Mouse (Mus musculus): ENCODE measurements around the gene Smyd1.
"Not testable (repeated sequence)": the region's sequence is repeated elsewhere in the genome, so short reads cannot be mapped to it uniquely, and the experiment has no call there.

Smyd1 gene

DNA sequence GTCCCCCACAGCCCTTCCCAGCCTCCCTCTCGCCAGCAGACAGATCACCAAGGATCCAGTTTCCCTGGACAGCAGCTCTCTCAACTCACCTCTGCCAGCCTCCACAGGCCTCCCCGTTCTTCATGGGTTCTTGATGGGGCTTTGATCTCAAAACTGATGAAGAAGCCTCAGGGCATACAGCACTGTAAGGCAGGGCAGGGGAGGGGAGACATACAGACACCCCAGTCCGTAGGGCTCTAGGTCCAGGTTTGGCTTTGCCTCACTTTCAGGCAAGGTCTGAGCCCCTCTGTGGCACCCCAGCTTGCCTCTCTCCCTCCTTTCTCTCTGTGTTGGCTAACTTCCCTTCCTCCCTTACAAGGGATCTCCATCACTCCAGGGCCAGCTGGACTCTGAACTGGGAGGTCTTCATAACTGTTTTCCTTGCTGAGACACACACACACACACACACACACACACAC is at the start of gene Smyd1:
TSS of gene Smyd1 (minus strand) at position 408 of the 458 bp plus-strand sequence.
- DNase-seq (ENCODE audit: low read depth): no peak

DNA sequence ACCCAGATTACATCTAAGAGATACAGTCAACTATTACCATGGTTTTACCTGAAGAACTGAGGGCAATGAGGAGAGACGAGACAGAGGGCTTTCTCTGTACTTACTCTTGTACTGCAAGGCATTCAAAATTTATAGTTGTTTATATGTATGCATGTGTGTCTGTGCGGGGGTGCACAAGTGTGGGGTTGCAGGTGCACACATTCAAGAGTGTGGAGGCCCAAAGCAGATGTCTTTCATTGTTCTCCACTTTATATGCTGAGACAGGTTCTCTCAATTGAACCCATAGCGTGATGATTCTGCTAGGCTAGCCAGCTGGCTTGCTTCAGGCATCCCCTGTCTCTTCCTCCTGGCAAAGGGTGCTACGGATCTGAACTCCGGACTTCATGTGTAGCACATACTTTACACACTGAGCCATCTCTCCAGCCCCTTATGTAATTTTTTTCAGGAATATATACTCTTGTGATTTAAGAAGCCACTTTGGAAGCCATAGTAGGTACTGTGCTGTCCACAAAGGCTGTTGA is 49.1 kb upstream of the Smyd1 start:
- no peak for DNase-seq (ENCODE audit: low read depth)

DNA sequence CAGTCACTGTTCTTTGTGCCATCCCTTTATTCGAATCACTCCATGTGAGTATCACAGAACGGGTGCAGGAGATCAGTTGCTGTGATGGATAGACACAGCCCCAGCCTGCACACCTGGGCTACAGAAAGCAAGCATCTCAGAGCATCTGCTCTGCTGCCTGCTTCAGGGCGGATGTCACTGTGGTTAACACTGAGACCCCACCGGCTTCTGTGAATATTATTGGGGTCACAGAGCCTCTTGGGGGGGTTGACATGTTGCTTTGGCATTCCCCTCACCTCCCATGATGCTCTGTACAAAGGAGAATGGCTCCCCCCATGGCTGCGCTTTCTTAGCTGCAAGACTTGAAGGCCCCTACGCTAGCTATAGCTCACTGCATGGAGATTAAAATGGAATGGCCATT is 47.4 kb upstream of the Smyd1 start:
- DNase-seq (ENCODE audit: low read depth): no peak

DNA sequence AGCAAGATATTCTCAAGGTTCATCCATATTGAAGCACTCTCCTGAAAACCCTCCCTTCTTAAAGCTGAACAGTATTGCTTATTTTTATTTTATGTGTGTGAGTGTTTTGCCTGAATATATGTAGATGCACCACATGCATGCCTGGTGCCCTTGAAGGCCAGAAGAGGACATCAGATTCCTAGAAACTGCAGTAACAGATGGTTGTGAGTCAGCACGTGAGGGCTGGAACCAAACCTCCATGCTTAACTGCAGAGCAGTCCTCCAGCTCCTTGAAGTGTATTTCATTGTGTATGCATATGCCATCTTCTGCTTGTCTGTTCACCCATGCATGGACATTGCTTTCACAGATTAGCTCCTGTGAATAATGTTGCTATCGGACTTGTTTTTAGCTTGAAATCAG is 42.0 kb upstream of the Smyd1 start:
- DNase-seq (ENCODE audit: low read depth): no peak

DNA sequence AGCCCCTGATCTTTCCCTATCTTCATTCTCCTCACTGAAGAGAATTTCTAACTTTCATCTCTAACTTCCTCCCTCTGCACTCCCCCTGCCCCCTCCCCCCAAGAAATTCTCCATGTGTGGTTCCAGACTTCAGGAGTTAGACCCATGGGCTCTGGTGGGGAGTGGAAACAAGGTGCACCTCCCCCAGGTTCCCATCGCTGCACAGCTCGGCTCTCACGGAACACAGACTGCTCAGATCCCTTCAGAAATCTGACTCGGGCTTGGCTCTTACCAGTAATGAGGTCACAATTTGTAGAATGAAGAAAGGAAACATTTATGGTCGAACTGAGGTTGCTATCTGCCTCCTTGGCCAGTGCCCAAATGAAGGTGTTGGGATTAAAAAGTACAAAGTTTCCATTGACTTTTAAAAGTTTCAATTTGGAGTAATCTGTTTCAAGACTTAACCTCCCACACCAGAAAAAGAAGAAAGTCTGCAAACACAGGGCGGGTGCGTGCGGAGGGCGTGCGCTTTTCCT is 39.2 kb upstream of the Smyd1 start:
- no peak for DNase-seq (ENCODE audit: low read depth)

DNA sequence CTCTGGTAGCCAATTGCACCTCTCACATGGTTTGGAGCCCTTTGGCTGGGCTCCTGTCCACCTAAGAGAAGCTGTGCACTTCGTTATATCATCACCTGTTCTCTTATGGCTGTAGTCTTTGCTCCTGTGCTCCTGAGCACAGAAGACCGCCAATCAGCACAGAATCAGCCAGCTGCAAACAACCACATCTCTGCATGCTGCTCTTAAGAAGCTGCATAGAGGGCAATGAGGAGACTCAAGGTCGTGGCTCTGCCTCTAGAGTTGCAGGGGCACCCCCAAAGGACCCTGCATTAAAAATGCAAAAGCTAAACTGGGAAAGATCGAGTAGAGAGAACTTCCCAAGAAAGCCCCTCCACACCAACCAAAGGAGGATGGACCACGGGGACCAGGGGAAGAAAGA is 38.7 kb upstream of the Smyd1 start:
- DNase-seq (ENCODE audit: low read depth): no peak

DNA sequence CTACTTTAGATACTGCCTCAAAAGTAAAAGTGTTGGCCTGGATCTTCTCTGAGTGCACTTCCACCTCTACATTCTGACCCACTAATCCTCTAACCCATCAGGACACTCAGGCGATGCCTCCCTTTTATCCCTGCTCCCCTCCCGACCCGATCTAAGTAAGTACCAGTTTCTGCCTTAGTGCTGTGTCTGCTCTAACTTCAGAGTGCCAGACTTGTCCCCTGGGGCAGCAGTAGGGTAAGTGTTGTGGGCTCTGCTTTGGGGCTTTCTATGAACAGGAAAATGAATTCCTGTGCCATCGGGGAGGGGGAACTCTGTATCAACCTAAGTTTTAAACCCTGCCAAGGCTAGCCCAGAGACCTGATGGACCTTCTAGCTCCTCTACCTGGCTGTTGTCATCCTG is 38.2 kb upstream of the Smyd1 start:
- no peak for DNase-seq (ENCODE audit: low read depth)

DNA sequence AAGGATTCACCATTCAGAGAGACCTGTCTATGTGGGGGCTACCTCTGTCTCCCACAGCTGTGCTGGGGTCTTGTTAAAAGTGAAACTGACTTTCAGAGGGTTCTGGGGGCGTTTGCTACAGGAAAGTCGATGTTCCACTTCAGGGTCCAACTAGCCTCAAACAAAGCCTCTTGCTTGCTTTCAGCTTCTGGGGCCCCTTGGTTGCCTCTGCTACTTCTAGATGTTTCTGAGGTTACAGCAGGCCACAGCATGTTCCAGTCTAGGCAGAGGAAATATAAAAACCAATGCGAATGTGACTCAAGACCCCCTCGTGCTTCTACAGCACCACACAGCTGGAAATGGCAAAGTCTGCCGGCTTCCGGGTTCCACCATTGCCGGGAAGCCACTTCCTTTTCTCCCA is 35.5 kb upstream of the Smyd1 start:
- no peak for DNase-seq (ENCODE audit: low read depth)

DNA sequence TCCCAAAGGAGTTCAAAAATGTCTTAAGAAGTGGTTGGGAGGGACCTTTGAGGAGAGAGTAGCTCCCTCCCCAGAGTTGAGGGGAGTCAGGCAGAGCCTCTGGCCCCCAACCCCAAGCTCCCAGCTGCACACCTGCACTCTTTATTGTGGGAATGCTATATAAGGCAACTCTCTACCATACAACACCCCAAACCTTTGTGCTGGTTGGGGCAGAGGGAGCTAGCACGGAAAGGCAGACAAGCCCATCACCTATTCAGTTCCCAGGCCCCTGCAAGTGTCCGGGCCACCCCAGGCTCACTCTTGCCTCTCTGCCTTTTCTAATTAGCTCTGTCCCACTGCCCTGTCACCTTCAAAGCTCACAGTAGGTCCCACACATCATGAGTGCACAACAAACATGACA is 31.7 kb upstream of the Smyd1 start:
- DNase-seq (ENCODE audit: low read depth): no peak

DNA sequence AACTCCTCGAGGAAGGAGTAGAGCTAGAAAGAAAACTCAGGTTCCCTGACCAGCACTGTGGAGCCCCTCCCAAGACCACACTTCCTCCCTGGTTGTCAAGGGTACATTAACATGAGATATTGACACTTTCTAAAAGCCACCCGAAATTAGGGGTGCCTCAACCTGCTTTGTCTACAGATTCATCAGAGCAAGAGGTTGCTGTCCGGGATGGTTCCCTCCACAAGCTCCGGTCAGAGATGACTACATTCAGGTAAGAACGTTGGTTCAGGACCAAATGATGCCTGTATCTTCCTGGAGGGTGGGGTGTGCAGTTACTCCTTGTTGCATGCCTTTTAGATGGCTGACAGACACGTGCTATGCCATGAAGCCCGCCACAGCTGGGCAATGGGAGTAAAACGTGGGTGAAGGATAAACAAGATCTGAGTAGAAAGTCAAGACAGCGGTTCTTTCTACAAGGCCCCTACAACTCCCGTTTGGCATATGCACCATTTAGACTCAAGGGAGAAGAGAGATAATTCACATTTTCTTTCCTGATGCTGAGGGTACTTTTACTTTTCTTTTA is 30.9 kb upstream of the Smyd1 start:
- DNase-seq (ENCODE audit: low read depth): no peak

DNA sequence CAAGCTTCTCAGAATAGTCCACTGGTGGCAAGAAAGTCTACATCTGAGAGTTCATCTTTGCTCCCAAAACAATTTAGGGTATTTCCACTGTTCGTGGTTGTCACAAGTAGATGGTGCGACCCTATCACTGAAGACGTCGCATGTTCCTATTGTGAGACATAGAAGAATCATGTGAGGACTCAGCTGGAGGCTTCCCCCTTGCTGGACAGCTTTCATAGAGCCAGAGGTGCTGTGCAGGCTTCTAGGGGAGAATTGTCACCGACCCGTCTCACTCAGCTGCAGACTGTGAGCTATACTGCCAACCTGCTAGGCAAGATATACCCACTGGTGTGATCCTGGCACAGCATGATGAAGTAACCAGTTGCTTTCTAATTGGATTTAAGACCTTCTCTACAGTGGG is 30.2 kb upstream of the Smyd1 start:
- DNase-seq (ENCODE audit: low read depth): no peak

DNA sequence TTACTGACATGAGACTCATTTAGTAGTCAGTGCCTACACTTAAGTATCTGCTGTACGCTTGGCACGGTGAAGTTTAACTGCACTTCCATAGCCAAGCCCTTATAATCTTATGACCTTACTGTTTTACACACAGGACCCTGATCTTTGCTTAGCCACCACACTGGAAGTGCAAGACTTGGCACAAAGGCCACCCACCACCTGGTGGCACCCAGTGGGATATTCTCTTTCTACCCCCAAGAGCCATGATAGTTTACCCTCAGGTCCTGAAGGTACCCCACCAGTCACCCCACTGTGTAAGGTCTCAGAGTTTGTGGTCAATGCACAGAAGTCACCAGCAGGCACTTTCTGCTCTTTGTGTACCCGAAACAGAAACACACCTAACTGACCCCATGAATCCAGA is 29.2 kb upstream of the Smyd1 start:
- no peak for DNase-seq (ENCODE audit: low read depth)

DNA sequence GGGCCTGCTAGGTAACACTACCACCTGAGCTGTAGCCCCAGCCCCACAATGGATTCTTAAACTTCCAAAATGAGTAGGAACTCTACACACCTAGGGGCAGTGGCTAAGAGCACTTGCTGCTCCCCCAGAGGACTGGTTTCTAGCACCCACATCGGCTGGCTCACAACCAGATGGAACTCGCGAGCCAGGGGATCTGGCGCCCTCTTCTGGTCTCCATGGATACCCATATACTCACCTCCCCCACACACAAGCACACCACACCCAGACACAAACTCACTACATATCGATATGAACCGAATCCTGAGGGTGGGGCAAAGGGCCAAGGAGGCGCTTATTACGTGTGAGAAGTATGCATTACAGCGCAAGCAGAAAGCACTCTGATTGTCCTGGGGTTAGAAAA is 26.0 kb upstream of the Smyd1 start:
- DNase-seq (ENCODE audit: low read depth): no peak

DNA sequence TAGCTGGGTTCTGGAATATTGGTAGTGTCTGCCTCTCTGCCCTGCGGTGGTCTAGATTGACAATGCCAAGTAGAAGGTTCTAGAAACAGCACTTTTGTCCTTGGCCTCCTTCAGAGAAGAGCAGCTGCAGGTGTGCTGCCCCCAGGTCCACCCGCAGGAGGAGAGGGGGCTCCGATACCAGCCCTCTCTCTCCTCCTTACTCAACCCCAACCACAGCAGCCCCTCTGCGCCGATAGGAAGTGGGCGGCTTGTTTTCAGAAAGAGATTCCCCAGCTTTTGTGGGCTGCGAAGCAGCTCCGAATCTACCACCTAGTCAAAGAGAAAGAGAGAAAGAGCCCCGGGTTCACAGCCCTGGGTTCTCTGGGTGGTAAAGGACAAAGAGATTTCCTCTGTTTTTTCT is 19.1 kb upstream of the Smyd1 start:
- DNase-seq (ENCODE audit: low read depth): no peak

DNA sequence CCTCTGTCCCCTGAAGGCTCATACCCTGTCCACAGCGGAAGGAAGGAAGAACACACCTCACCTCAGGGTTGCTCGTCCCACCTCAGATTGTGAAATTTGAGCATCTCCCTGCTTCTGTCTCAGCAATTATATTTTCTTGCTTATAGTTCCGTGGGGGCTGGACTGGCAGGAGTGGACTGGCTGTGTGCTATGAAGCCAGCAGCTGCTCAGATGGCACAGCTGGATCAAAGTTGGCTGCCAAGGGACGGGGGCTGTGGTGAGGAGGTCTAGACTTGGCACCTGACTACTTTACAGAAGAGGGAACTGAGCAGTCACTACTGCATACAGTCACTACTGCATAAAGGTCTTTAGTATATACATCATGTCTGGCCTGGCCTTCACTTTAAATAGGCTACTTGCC is 17.3 kb upstream of the Smyd1 start:
- DNase-seq (ENCODE audit: low read depth): no peak

DNA sequence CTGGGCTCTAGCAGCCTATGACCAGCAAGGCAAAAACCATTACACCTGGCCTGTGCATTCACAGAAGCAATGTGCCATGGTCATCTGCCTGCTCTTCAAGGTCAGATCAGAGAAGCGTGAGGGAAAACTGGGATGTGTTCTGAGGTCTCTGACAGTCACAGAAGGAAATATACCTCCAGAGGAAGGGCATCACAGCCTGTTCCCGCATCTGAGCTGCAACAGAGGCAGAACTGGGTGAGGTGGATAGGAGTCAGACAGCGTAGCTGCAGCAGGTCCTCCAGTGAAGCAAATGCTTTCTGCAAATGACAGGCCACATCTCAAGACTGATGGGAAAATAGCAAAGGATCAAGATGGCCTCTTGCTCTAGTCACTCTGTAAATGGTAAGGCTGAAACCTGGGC is 16.9 kb upstream of the Smyd1 start:
- no peak for DNase-seq (ENCODE audit: low read depth)

DNA sequence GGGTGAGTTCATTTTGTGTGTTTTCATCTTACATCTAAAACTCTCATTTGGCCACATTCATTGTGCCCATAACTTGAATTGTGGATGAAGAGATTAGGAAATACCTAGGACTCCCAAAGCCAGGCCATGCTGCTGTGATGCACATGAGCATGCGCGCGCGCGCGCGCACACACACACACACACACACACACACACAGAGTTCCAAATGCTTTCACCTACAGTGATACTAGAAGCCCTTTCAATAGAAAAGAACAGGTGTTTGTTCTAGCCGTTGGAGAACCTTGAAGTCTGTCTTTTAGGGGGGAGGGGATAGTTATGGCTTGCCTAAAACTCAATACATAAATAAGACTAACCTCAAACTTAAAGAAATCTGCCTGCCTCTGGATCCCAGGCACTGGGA is 15.6 kb upstream of the Smyd1 start:
- DNase-seq (ENCODE audit: low read depth): no peak

DNA sequence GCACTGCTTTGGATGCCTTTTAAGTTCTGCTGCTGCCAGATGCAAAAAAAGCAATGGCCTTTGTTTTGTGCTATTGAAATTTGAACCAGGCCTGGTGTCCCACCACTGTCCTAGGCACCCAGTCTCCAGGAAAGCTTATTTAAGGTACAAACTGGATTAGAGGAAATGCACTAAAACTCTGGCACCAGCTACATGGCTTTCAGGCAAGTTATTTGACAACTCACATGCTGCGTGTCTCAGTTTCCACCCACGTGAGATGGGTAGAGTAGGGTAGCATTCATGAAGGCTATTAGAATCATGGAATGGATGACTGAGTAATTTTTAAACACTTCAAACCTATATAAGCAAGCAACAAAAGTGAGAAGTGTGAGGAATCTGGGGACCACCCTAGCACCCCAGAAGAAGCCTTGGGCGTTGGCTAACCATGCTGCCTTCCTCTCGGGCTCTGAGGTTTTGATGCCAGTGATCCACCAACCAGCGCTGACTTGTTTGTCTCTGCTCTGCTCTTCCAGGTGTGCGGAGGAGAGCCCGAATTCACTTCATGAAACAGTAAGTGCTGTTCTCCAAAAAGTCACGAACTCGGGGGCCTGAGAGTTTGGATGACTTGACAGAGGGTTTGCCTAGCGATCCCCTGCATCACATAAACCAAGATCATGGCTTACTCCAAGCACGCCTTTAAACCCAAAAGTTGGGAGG is 11.7 kb upstream of the Smyd1 start:
- DNase-seq (ENCODE audit: low read depth): no peak

DNA sequence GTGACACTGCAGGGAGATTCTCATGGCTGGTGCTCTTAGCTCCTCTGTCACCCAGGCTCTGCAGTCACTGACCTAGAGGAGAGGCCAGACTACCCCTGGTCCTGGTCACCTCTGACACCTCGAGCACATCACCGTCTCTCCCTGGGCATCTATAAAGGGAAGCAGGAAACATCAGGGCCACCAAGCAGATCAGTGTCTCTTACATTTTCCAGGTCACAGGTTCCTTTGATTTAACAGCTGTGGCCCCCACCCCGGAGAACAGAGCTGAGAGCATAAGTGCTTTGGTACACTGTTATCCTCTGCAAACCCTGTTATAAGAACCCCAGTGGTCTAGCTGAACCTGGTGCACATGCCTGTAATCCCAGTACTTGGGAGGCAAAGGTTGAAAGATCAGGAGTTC is 11.0 kb upstream of the Smyd1 start:
- DNase-seq (ENCODE audit: low read depth): no peak

DNA sequence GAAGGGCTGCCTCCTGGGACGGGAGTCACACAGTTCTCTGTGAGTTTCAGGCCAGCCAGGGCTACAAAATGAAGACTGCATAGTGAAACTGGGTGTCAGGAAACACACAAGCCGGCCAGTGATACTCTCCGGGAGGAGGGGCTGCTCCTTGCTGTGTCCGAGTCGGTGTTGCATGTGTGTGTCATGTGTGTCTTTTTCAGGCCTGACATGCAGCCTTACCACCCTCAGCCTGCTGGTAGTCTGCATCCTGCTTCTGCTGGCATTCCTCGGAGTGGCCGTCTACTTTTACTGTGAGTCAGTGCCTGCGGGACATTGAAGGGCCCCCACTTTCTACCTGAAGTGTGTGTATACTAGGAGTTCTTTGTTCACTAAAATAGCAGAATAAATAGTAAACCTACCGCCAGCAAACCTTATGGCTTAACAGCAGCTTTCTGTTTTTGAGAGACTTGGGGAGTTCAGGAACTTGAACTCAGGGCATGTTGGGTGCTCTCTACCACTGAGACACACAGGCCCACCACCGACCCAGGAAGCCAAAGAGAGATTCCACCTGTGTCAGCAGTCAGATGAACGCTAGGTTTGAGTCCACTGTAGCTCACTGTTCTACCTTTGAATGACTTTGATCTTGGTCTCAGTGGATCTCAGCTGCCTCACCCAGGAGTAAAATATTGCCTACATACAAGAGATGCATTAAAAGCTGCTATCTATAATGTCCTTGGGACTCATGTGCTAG is 10.4 kb upstream of the Smyd1 start:
- no peak for DNase-seq (ENCODE audit: low read depth)

DNA sequence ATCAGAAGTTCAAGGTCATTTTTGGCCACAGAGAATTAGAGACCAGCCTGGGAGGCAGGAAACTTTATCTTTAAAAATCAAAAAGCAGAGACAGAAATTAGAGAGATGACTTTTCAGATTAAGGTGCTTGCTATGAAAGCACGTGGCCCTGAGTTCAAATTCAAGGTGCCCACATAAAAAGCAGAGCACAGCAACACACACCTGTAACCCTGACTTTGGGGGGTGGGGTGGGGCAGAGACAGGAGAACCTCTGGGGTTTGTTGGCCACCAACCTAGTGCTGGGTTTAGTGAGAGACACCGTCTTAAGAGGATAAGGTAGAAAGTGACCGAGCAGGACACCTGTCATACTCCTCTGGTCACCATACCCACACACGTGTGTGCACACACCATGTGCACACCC is 9.5 kb upstream of the Smyd1 start:
- DNase-seq (ENCODE audit: low read depth): not testable (repeated sequence)

DNA sequence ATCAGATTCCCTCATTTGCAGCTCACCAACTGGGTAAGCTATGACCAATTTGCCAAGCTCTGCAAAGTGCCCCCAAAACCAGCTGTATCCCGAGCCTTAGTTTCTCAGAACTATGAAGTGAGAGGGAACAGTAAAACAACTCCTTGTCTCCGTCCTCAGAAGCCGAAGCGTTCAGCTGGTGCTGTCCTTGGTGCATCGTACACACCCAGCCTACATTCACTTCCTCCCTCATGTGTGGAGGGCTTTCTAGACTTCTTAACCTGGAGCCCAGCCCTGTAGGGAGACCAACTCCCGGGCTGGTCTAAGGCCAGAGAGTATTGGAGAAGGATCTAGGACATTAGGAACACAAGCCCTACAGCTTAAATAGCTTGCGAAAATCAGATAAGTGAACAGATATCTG is 8.5 kb upstream of the Smyd1 start:
- no peak for DNase-seq (ENCODE audit: low read depth)

DNA sequence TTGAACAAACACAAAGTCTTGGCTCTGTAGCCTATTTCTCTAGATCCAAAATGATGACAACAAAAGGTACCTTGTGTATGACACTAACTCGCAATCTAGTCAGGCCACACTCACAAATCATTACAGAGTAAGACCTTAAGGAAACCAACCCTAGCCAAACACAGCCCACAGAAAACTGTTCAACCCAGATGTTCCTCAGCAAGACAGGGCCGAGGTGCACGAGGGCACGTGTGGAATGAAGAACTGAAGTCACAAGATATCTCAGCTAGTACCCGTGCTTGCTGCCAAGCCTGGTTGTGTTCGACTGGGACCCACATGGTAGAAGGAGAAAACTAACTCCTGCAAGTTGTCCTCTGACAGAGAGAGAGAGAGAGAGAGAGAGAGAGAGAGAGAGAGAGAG is 7.8 kb upstream of the Smyd1 start:
- DNase-seq (ENCODE audit: low read depth): no peak

Data from c-Kit-positive CD71-negative TER-119-negative erythroid progenitor cells, embryonic 14.5 days (primary cell).